Mouse (Mus musculus) bone marrow macrophage, adult 2 months (primary cell): ENCODE data around the gene Lenep. TPM values are rescaled to one million over a fixed set of nuclear protein-coding genes. Genes with fewer than 3 reads are reported as not detected.
A peak's percentile ranks its signal among the peaks of the same experiment; 100 is the strongest.

Experiments
- H3K27ac ChIP-seq: 2 replicates; pipeline ENCODE4 v1.5.1; 2012; ENCODE audit warnings: low read depth, low read length; ENCODE audit not compliant: insufficient read depth
- H3K4me1 ChIP-seq: 2 replicates; pipeline ENCODE4 v1.6.1; 2012; ENCODE audit warnings: low read length; ENCODE audit not compliant: control insufficient read depth, insufficient read depth
- H3K4me3 ChIP-seq: 2 replicates; pipeline ENCODE4 v1.5.1; 2012; ENCODE audit warnings: mild to moderate bottlenecking, low read length, moderate library complexity; ENCODE audit not compliant: insufficient read depth
- CTCF ChIP-seq: IDR thresholded peaks from 2 replicates; pipeline ENCODE4 v1.5.1; 2012; ENCODE audit warnings: low read depth, mild to moderate bottlenecking, low read length, moderate library complexity
- POLR2A ChIP-seq: IDR thresholded peaks from 2 replicates; pipeline ENCODE4 v1.6.1; 2012; ENCODE audit warnings: mild to moderate bottlenecking, low read depth, low read length, borderline replicate concordance
- polyA plus RNA-seq: library from polyadenylated mRNA; stranded (reverse); fragments of >200 nt; gene quantifications from 2 replicates; pipeline ENCODE4 v1.2.4, GENCODE M21; 2012; ENCODE audit not compliant: missing spikeins, insufficient read depth, insufficient read length

Lenep gene
- polyA plus RNA-seq, 1 experiment, result not detected

DNA sequence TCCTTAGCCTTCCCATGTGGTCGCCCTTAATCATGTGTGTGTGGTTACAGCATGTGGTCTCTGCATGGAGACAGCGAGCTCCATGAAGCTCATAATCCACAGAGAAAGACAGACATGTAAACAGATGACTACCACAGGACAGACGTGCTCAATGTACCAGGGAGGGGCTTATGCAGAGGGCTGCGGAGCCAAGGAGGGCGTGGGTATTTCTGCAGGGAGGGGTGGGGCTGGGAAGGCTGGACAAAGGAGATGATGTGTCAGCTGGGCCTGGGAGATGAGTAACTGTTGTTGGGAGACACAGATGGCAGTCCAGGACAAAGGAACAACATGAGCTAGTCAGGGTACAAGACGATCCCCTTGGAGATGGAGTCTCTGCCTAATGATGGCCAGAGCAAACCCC, 43.0 kb downstream of the Lenep start:
- Histone ChIP-seq H3K4me1 (peaks cover 17% of the 10 kb centered on the region), H3K4me3 (no peak overlapping the region), H3K27ac (no peak overlapping the region)
- TF ChIP-seq CTCF, result no peak
- TF ChIP-seq POLR2A, result no peak

DNA sequence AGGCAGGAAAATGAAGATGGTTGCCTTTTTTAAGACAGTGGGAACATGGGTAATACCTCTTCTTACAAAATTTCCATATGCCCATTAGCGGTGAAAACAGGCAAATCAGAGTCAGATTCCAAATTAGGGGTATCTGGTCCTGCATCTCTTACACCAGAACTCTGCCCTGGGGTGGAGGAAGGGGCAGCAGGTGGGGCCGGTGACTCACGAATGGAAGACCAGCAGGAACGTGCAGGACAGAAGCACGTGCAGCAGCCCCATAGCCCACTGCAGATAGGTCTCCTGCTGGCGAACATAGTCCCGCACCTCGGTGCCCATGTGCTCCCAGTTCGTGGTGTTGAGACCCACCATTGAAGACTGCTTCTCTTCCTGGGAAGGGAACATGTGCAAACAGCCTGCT, 46.6 kb downstream of the Lenep start:
- TF ChIP-seq CTCF (no peak), POLR2A (no peak)
- no peak overlapping the region for H3K27ac ChIP-seq
- no peak overlapping the region for H3K4me3 ChIP-seq
- peaks cover 17% of the 10 kb centered on the region for H3K4me1 ChIP-seq

DNA sequence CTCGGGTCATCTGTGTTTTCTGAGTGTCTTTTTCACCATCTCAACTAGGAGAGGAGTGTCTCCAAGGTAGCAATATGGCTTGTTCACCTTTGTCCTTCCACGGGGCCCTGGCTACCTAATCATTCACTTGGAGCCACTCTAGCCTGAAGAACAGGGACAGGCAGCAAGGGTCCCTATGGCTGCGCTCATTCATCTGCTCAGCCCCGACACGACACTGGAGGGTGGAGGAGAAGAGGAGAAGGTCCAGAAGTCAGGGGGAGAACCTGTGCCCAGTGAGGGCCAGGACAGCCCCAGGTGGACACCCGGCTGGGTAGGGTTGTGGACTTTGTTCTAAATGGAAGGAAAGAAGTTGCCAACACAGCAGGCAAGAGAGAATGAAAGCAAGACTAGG, 47.1 kb downstream of the Lenep start:
- H3K4me3 ChIP-seq, result no peak overlapping the region
- H3K27ac ChIP-seq, result no peak overlapping the region
- TF ChIP-seq CTCF (no peak), POLR2A (no peak)
- H3K4me1 ChIP-seq, result peaks cover 16% of the 10 kb centered on the region

DNA sequence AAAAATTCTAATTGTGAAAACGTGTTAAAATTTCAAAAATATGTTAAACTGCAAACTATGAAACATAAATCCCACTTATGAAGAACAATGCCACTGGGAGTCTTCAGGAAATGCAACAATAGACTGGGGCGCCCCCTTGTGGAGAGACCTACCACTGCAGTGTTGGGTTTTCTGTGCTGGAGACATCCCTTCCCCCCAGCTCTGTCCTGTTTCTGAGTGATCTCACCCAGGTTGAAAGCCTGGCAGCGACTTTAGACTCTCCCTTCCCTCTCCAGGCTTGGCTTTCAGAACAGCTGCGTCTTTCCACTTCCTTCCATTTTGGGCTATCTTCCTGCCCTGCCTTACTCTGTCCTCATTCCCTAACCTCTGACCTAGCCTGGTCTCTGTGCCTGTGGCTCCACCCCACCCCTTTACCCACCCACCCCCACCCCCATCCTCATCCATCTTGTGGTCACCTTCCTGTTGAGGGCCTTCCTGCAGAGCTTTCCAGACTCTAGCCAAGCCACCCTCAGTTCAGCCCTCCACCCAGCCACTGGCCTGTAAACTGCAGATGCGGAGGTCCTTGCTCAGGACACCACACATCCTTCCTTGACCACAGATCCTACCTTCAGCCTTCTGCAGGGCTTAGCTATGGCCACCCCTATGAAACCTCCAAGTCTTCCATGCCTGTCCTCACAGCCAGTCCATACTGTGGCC, 47.6 kb downstream of the Lenep start:
- H3K4me1 ChIP-seq, result peaks cover 17% of the 10 kb centered on the region
- H3K27ac ChIP-seq, result no peak overlapping the region
- no peak overlapping the region for H3K4me3 ChIP-seq
- TF ChIP-seq POLR2A (no peak), CTCF (peak; percentile 67)

DNA sequence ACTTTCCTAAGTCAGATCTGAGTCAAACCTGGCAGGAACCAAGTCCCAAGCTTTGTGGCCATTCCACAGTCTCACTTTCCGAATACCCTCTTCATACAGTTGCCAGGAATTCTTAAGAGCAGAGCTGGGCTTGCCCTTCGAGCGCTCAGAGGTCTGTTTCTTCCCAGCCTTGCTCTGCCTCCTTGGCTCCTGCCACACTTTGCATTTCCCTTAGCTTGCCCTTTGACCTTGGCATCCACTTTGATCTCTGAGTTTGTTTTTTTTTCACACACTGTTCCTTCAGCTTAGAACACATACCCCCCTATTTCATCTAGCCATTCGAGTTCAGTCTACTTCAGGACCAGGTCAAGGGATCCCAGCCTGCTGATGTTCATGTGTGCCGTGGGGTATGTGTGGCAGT, 51.3 kb downstream of the Lenep start:
- peaks cover 27% of the 10 kb centered on the region for H3K4me1 ChIP-seq
- no peak overlapping the region for H3K27ac ChIP-seq
- TF ChIP-seq CTCF (no peak), POLR2A (no peak)
- H3K4me3 ChIP-seq, result no peak overlapping the region

Other genes with a start within 250 kb of the Lenep start
- 0.47 TPM in 1 of 2 replicates, not detected in the other for gene Hcn3, start 242.6 kb downstream of the Lenep start, polyA plus RNA-seq
- 52.5 and 61.4 TPM in 2 replicates for gene Clk2, start 238.0 kb downstream of the Lenep start, polyA plus RNA-seq
- gene Scamp3, start 225.3 kb downstream of the Lenep start, polyA plus RNA-seq, result 76.5 and 77.9 TPM in 2 replicates
- gene Fam189b, start 219.7 kb downstream of the Lenep start, polyA plus RNA-seq, result 17.4 TPM in 2 replicates
- 130 and 141 TPM in 2 replicates for gene Gba, start 199.9 kb downstream of the Lenep start, polyA plus RNA-seq
- 1.1 TPM in 1 of 2 replicates, not detected in the other for gene Thbs3, start 187.6 kb downstream of the Lenep start, polyA plus RNA-seq
- 66.1 and 66.8 TPM in 2 replicates for gene Mtx1, start 175.7 kb downstream of the Lenep start, polyA plus RNA-seq
- gene Muc1, start 173.7 kb downstream of the Lenep start, polyA plus RNA-seq, result 0.47 TPM in 1 of 2 replicates, not detected in the other
- 94.1 and 97.0 TPM in 2 replicates for gene Krtcap2, start 156.8 kb downstream of the Lenep start, polyA plus RNA-seq
- gene Trim46, start 156.5 kb downstream of the Lenep start, polyA plus RNA-seq, result 0.34 and 0.84 TPM in 2 replicates
- 62.0 and 66.3 TPM in 2 replicates for gene Dpm3, start 143.4 kb downstream of the Lenep start, polyA plus RNA-seq
- 42.7 and 55.2 TPM in 2 replicates for gene Slc50a1, start 132.2 kb downstream of the Lenep start, polyA plus RNA-seq
- 0.96 TPM in 1 of 2 replicates, not detected in the other for gene Efna1, start 121.7 kb downstream of the Lenep start, polyA plus RNA-seq
- not detected in 2 replicates for gene Efna3, start 79.8 kb downstream of the Lenep start, polyA plus RNA-seq
- gene Efna4, start 64.8 kb downstream of the Lenep start, polyA plus RNA-seq, result not detected in 2 replicates
- gene Adam15, start 52.8 kb downstream of the Lenep start, polyA plus RNA-seq, result 315 and 328 TPM in 2 replicates
- gene Dcst2, start 40.8 kb downstream of the Lenep start, polyA plus RNA-seq, result not detected in 2 replicates
- gene Dcst1, start 37.5 kb downstream of the Lenep start, polyA plus RNA-seq, result not detected in 2 replicates
- 66.0 and 75.2 TPM in 2 replicates for gene Zbtb7b, start 8.0 kb downstream of the Lenep start, polyA plus RNA-seq
- 17.7 and 20.5 TPM in 2 replicates for gene Flad1, start 9.1 kb upstream of the Lenep start, polyA plus RNA-seq
- gene Cks1b, start 15.6 kb upstream of the Lenep start, polyA plus RNA-seq, result 46.6 and 55.2 TPM in 2 replicates
- 56.0 and 56.8 TPM in 2 replicates for gene Shc1, start 15.7 kb upstream of the Lenep start, polyA plus RNA-seq
- 25.3 and 28.0 TPM in 2 replicates for gene Pygo2, start 27.4 kb upstream of the Lenep start, polyA plus RNA-seq
- gene Pbxip1, start 33.9 kb upstream of the Lenep start, polyA plus RNA-seq, result 14.1 and 17.3 TPM in 2 replicates
- gene Pmvk, start 51.7 kb upstream of the Lenep start, polyA plus RNA-seq, result 25.9 and 26.8 TPM in 2 replicates
- gene Kcnn3, start 117.4 kb upstream of the Lenep start, polyA plus RNA-seq, result not detected in 2 replicates